Mouse (Mus musculus): ENCODE data around the gene Ric1.

DNA sequence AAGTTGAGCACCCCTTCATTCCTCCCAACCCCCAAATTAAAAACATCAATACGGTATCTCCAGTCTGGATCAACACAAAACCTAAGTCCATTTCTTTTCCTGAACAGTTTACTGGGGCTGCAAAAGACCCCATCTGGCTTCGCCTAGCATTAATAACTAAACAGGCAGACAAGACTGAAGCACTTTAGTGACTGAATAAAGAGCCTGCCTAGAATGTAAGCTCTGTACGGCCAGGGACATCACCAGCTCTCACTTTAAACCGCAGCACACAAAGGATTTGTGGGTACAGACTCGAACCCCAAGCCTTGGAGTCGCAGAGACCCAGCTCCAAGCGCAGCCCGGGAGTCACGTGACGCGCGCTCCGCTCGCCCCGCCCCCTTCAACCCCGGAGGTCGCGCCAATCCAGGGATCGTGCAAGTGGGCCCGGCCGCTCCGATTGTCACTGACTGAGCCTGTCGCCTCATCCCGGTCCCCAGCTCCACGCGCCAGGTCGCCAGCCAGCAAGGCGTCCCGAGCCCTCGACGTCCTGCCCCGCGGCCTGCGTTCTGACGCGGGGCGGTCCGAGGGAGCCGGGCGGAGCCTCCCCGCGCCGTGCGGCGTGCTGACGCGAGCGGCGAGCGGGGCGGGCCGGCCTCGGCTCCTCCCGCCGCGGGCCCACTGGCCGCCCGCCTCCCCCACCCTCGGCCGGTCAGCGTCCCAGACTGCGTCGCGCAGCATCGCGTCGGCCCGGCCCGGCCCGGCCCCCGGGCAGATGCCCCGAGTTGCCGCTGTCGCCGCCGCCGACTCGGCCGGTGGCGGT is at the start of gene Ric1:
- no peak for TF ChIP-seq CHD2 (IDR thresholded peaks at IDR 0.05; ENCODE audit: low read depth, low read length)
- no peak for TF ChIP-seq ZC3H11A (IDR thresholded peaks at IDR 0.05; ENCODE audit: borderline replicate concordance, low read depth, low read length)
- no peak for TF ChIP-seq MAFK (IDR thresholded peaks at IDR 0.05; ENCODE audit: insufficient read depth, low read depth, low read length)

Measured in ES-E14 (cell line).